Comparison of ENCODE assay signal across 17 mouse cellular contexts in the genomic region with DNA sequence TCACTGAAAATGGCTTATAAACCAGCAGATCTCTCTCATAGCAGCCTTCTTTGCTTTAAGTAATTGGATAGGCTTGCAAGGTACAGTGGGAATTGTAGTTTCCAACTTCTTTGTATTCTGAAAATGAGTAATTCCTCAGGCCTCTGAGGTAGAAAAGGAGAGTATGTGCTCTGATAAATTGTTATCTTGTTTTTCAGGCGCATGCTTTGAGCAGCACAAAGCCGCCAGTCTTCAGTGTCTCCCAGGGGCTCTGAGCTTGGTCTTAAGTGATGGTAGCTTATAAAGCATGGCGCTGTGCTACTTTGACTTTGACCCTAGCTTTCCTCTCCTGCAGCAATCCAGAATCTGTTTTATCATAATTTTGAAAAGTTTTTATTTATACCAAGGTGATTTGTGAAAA.
"Had no signal": no experiment of that assay in that cellular context is flagged by ENCODE, and none has a peak within 500 bp of the region (broad histone marks: within the 10 kb centered on the region; RNA-seq: fewer than 3 reads in every experiment).

No protein-coding gene starts in this region.

- H3K9me3 ChIP-seq: limb, embryonic 15.5 days; megakaryocyte, embryonic 14.5 days; midbrain, embryonic 12.5 days; stomach, embryonic 15.5 days had no signal

- H3K4me2 ChIP-seq: limb, embryonic 15.5 days; lung, embryonic 14.5 days; midbrain, embryonic 12.5 days; stomach, embryonic 15.5 days had no signal

- H3K4me3 ChIP-seq: limb, embryonic 15.5 days; megakaryocyte, embryonic 14.5 days; midbrain, embryonic 12.5 days; stomach, embryonic 15.5 days had no signal

- ATAC-seq: intestine, postnatal 0 days had no signal

- H3K27me3 ChIP-seq: limb, embryonic 15.5 days; megakaryocyte, embryonic 14.5 days; stomach, embryonic 15.5 days had no signal

- H3K27ac ChIP-seq: kidney, postnatal 0 days; limb, embryonic 15.5 days; midbrain, embryonic 12.5 days; stomach, embryonic 15.5 days had no signal

- DNase-seq: kidney, adult 8-10 months; kidney, postnatal 36 days; layer of hippocampus, adult 9-11 months; layer of hippocampus, postnatal 36 days; lung, embryonic 14.5 days; lung, postnatal 10 days; lung, postnatal 4 days; retina, postnatal 1 day; right cerebral cortex, postnatal 4 days; spleen, adult 18-20 months; thymus, postnatal 36 days had no signal

- H3K9ac ChIP-seq: limb, embryonic 15.5 days; lung, embryonic 14.5 days; stomach, embryonic 15.5 days had no signal
